Mouse (Mus musculus) cortical plate, adult 2 months (tissue): ENCODE data around the gene Atad5. TPM values are rescaled to one million over a fixed set of nuclear protein-coding genes. Genes with fewer than 3 reads are reported as not detected.
"Not testable (repeated sequence)": the region's sequence is repeated elsewhere in the genome, so short reads cannot be mapped to it uniquely, and the experiment has no call there.

Source experiments
- H3K27ac ChIP-seq: fragments of 200-500 bp; 2 replicates; pipeline ENCODE4 v1.5.1; 2012; ENCODE audit warnings: low read length, control low read depth, inconsistent platforms; ENCODE audit not compliant: insufficient read depth
- H3K4me1 ChIP-seq: fragments of 200-500 bp; 2 replicates; pipeline ENCODE4 v1.6.1; 2011; ENCODE audit warnings: low read length; ENCODE audit not compliant: control insufficient read depth, insufficient read depth
- H3K4me3 ChIP-seq: fragments of 200-500 bp; 2 replicates; pipeline ENCODE4 v1.5.1; 2011; ENCODE audit warnings: mild to moderate bottlenecking, low read length, control low read depth; ENCODE audit not compliant: insufficient read depth
- CTCF ChIP-seq: fragments of 200-500 bp; IDR thresholded peaks from 2 replicates; pipeline ENCODE4 v1.5.1; 2011; ENCODE audit warnings: mild to moderate bottlenecking, control low read depth, low read length; ENCODE audit not compliant: insufficient read depth; ENCODE audit errors: extremely low read depth
- POLR2A ChIP-seq: fragments of 200-500 bp; IDR thresholded peaks from 2 replicates; pipeline ENCODE4 v1.6.1; 2011; ENCODE audit warnings: mild to moderate bottlenecking, low read length, control low read depth; ENCODE audit not compliant: insufficient read depth; ENCODE audit errors: extremely low read depth
- polyA plus RNA-seq: library from polyadenylated mRNA; depleted of rRNA; stranded (reverse); fragments of >200 nt; gene quantifications from 2 replicates; pipeline ENCODE4 v1.2.3, GENCODE M21; 2012; rRNA removed

Atad5 gene
- polyA plus RNA-seq, 1 experiment: 2.9 TPM

DNA sequence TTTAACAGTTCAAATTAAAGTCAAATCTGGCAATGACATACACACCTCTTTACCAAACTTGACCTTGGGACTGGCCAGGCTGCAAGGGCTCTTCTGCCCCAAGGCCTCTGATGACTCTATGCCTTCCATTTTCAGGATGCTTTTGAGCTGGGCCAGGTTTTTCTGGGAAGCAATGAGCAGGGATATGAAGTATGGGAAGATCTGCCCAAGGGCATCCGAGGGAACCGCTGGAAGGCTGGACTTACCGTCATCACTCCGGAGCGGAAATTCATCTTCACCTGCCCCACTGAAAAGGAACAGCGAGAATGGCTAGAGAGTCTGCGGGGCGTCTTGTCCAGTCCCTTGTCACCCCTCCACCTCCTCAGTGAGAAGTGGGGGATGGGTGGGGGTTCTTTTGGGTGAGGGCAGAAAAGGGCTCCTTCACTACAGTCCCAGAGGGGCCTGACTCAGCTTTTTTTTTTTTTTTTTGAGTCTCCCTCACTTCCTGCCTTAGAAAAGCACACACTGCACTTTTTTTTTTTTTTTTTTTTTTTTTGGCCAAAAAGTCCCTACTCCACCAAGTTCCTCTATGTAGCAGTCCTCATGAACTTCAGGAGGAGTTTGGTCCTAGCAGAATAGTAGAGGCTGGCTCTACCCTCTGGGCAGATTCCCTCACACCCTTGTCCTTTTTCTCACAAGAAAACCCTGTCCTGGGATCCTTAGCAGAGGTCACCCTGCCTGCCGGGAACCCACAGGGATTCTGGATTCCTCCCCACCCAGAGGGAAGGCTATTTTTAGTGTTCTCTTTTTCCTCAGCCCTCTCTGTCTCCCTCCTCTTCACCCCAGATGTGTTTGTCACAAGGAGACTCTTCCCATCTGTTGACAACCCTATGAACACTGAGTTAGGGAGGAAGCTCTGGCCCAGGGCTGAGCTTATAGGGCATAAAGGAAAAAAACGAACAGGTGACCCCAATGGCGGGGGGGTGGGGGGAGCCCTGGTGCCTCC lies 88.0 kb downstream of the Atad5 start:
- peak overlapping the region; percentile 47 for H3K27ac ChIP-seq
- no peaks in the 10 kb centered on the region for H3K4me1 ChIP-seq
- no peak overlapping the region for H3K4me3 ChIP-seq
- TF ChIP-seq CTCF (no peak), POLR2A (no peak)

DNA sequence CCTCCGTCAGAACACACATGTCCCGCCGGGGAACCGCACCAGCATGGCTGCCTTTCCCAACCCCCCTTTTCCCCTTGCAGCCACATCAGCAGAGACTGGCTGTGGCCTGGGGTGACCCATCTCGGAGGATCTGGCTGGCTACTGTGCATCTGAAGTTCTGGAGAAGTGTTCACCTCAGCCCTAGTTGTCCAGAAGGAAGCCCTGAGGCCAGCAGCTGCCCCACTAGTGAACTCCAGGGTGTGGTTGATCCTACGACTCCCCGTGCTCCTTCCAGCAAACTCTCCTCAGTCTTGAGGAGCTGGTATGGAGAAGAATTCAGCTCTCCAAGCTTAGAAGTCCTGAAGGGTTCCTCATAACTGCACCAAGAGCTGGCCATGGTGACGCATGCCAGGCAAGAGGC lies 89.1 kb downstream of the Atad5 start:
- TF ChIP-seq CTCF: no peak
- Histone ChIP-seq H3K4me1 (no peaks in the 10 kb centered on the region), H3K4me3 (no peak overlapping the region), H3K27ac (peak overlapping the region; percentile 28; the same call in 1 of the 2 replicates)

DNA sequence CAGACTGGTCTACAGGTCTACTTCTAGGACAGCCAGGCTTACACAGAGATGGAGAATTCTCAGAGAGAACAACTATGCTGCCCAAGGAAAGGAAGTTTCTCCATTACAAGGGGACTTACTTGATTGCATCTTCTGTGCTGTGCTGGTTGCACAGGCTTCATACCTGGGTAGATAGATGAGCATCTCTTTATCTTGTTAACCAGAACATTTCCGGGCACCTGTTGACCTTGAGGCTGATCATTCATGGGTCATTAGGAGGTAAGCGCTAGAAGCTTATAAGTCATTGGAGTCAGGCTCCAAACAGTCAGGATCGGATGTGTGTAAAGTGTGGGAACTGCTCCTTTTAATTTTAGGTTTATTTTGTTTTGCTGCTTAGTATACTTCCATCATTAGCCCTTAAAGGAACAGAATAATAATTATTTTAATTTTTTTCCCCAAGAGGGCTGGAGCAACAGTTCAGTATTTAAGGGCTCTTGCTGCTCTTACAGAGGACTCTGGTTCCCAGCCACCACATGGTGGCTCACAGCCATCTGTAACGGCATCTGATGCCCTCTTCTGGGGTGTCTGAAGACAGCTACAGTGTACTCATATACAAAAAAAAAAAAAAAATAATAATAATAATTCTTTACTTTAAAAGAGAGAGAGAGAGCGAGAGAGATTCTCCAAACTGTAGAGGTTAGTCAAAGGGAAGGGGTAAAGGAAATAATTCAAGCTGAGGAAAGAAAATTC lies 92.0 kb downstream of the Atad5 start:
- no peaks in the 10 kb centered on the region for H3K4me1 ChIP-seq
- H3K27ac ChIP-seq: peak overlapping the region; percentile 44; the same call in 1 of the 2 replicates
- TF ChIP-seq POLR2A: no peak
- no peak for TF ChIP-seq CTCF
- H3K4me3 ChIP-seq: no peak overlapping the region

DNA sequence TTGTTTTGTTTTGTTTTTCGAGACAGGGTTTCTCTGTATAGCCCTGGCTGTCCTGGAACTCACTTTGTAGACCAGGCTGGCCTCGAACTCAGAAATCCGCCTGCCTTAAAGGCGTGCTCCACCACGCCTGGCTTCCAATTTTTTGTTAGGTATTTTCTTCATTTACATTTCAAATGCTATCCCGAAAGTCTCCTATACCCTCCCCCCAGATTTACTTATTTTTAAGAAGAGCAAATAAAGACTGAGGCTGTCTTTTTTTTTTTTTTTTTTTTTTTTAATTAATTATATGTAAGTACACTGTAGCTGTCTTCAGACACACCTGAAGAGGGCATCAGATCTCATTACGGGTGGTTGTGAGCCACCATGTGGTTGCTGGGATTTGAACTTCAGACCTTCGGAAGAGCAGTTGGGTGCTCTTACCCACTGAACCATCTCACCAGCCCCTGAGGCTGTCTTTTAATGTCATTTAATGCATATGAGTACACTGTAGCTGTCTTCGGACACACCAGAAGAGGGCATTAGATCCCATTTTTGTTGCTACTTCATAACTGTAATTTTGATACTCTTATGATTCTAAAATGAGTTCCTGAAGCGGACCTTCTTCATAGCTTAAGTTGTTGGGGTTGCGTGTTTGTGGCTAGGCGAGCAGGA lies 94.0 kb downstream of the Atad5 start:
- H3K27ac ChIP-seq, H3K4me1 ChIP-seq: not testable (repeated sequence)
- H3K4me3 ChIP-seq: peak overlapping the region; percentile 79

DNA sequence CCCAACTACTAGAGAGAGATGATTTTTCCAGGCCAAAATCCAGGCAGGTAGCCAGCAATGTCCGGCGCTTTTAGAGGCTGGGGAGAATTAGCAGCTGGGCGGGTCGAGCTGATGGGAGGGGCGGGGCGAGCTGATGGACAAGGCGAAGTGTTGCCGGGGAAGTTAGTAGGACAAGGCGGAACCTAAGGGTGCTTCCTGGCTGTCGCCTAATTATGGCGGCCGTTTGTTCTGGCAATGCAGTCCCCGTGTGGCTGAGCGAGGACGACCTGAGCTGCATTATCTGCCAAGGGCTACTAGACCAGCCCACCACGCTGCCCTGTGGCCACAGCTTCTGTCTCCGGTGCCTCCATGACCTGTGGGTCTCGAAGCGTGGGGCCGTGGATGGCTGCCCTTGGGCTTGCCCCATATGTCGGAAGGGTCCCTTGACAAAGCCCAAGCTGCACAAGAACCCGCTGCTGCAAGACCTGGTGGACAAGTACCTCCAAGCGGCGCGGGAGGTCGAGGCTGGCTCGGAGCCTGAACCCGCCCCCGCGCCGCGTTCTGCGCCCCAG lies 94.6 kb downstream of the Atad5 start, which contains the start of gene Rnf135:
Gene Rnf135 (plus strand): TSS at position 147 of the 551 bp plus-strand sequence.
- H3K4me1 ChIP-seq: no peaks in the 10 kb centered on the region
- peak within 1 kb of the TSS; percentile 79 for H3K4me3 ChIP-seq
- TF ChIP-seq CTCF: no peak
- TF ChIP-seq POLR2A: peak; percentile 73; the same call in 1 of the 2 replicates
- H3K27ac ChIP-seq: peak within 1 kb of the TSS; percentile 83

DNA sequence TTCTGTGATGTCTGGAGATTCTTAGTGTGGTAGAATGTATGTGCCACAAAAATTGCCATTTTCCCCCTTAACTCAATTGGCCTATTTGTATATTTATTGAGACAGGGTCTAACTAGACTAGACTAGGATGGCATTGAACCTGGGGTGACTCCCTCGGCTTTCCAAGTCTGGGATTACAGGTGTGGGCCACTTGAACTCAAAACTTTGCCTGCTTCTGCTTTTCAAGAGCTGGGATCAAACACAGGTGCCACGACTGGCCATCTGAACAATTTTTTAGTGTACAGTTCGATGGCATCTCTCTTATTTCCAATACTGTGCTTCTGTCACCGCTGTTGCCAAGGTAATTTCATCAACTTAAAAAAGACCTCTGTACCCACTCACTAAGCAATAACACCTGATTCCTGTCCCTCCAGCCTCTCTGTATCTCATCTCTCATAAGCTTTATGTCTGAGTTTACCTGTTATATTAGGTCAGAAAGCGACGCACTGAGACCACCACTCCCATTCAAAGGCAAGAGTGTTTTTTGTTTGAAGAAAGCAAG lies 95.4 kb downstream of the Atad5 start:
- Histone ChIP-seq H3K4me1 (no peaks in the 10 kb centered on the region), H3K27ac (peak overlapping the region; percentile 40; the same call in 1 of the 2 replicates), H3K4me3 (peak overlapping the region; percentile 79; the same call in 1 of the 2 replicates)
- TF ChIP-seq CTCF (no peak), POLR2A (no peak)

Other genes starting within 250 kb of the Atad5 start
- gene Utp6, start 127.0 kb upstream of the Atad5 start, polyA plus RNA-seq: 19.4 and 24.3 TPM in 2 replicates
- 16.2 and 16.6 TPM in 2 replicates for gene Suz12, start 96.3 kb upstream of the Atad5 start, polyA plus RNA-seq
- gene Crlf3, start 8.4 kb upstream of the Atad5 start, polyA plus RNA-seq: 17.2 and 18.2 TPM in 2 replicates
- 7.8 and 9.0 TPM in 2 replicates for gene Tefm, start 52.8 kb downstream of the Atad5 start, polyA plus RNA-seq
- gene Adap2, start 64.7 kb downstream of the Atad5 start, polyA plus RNA-seq: 5.6 and 7.2 TPM in 2 replicates
- gene Rnf135, start 94.5 kb downstream of the Atad5 start, polyA plus RNA-seq: 4.7 and 5.0 TPM in 2 replicates
- gene Rhot1, start 119.6 kb downstream of the Atad5 start, polyA plus RNA-seq: 53.2 and 54.1 TPM in 2 replicates
- gene Rhbdl3, start 211.5 kb downstream of the Atad5 start, polyA plus RNA-seq: 7.5 and 8.4 TPM in 2 replicates